Mouse (Mus musculus) kidney, postnatal 0 days (tissue): ENCODE results near the gene Tnip3. TPM values are rescaled to one million over a fixed set of nuclear protein-coding genes. Genes with fewer than 3 reads are reported as not detected.

ENCODE experiments used
- ATAC-seq: fragments of 200-750 bp; cut with Nextera tagmentation; replicated peaks from 2 replicates; pipeline ENCODE4 v1.8.0; 2017; ENCODE audit warnings: low read depth, moderate number of reproducible peaks, moderate TSS enrichment, moderate library complexity; ENCODE audit not compliant: low FRiP score
- DNase-seq: peaks from one replicate; pipeline ENCODE4 v3.0.0-alpha.2; 2016; ENCODE audit warnings: low spot score
- H3K27ac ChIP-seq: fragments of 300-500 bp; sonication (generic); 2 replicates; pipeline ENCODE4 v1.5.1; 2014; ENCODE audit warnings: mild to moderate bottlenecking
- H3K27me3 ChIP-seq: fragments of 300-500 bp; sonication (generic); 2 replicates; pipeline ENCODE4 v1.6.1; 2014; ENCODE audit warnings: low read length, mixed read lengths; ENCODE audit not compliant: insufficient read depth
- H3K36me3 ChIP-seq: fragments of 300-500 bp; sonication (generic); 2 replicates; pipeline ENCODE4 v1.6.1; 2014; ENCODE audit warnings: low read length, mixed read lengths; ENCODE audit not compliant: insufficient read depth
- H3K4me1 ChIP-seq: fragments of 300-500 bp; sonication (generic); replicated peaks from 2 replicates; pipeline ENCODE4 v1.6.1; 2014; ENCODE audit warnings: antibody characterized with exemption, low read length, mixed read lengths; ENCODE audit not compliant: insufficient read depth
- H3K4me2 ChIP-seq: fragments of 300-500 bp; sonication (generic); 2 replicates; pipeline ENCODE4 v1.6.1; 2014; ENCODE audit warnings: mild to moderate bottlenecking, low read length, moderate library complexity, mixed read lengths
- H3K4me3 ChIP-seq: fragments of 300-500 bp; sonication (generic); replicated peaks from 2 replicates; pipeline ENCODE4 v1.5.1; 2014; ENCODE audit warnings: low read depth, low read length
- H3K9ac ChIP-seq: fragments of 300-500 bp; sonication (generic); 2 replicates; pipeline ENCODE4 v1.6.1; 2014; ENCODE audit warnings: low read depth, low read length
- H3K9me3 ChIP-seq: fragments of 300-500 bp; sonication (generic); replicated peaks from 2 replicates; pipeline ENCODE4 v1.6.1; 2016; ENCODE audit warnings: low read length, inconsistent platforms, mixed read lengths
- CTCF ChIP-seq: IDR thresholded peaks from 2 replicates; pipeline ENCODE4 v1.5.1; 2016; ENCODE audit warnings: antibody characterized with exemption, low read depth, mild to moderate bottlenecking, moderate library complexity
- WGBS: fragments of 180-500 bp; shearing (Covaris S2); extraction: QIAGEN DNeasy Blood & Tissue Kit; methylation state at CpG from one replicate; pipeline ENCODE4 v1.1.7; 2014; 5-methylcytosine and 5-hydroxymethylcytosine counted together
- polyA plus RNA-seq: library from polyadenylated mRNA; unstranded; fragments of >200 nt; fragmentation: Nextera tagmentation; extraction: Ambion mirVana; gene quantifications from 2 replicates; pipeline ENCODE4 v1.2.1, GENCODE M21; 2015

The Tnip3 gene
- polyA plus RNA-seq, 1 experiment from 2014 or later = 0.16 TPM

DNA sequence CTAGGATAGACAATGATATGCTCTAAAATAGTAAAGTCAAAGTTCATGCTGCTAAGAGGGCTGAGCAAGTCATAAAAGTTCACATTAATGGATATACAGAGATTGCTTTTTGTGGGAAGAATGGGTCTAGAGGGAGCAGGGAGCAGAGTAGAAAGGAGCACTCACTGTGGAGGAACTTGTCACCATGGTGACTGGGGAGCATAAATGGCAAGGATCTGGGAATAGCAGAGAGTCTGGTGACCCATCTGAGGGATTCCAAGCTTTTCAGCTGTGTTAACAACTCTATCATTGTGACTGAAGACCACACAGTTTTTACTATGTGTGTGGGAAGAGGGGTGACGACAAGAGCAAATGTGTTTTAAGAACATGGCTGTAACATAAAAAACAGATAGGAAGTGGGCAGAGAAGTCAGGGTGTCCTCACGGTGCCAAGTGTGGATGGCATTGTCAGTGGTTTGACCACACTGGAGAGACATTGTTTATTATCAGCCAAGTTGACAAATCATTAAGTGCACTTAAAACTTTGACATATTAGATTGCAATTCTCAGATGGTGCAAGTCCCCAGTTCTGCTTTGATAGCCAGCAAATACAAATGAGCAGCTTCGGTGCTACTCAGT, 6.2 kb downstream of the Tnip3 start:
- ATAC-seq = no peak
- TF ChIP-seq CTCF = no peak
- H3K27me3 ChIP-seq = no peaks in the 10 kb centered on the region
- H3K27ac ChIP-seq = no peak overlapping the region
- WGBS = 66% methylated on average over 3 of the region's 3 CpGs
- no peak overlapping the region for H3K4me3 ChIP-seq
- H3K36me3 ChIP-seq = no peaks in the 10 kb centered on the region
- no peak for DNase-seq
- no peaks in the 10 kb centered on the region for H3K9me3 ChIP-seq
- H3K4me2 ChIP-seq = no peak overlapping the region
- H3K9ac ChIP-seq = no peak overlapping the region
- H3K4me1 ChIP-seq = no peaks in the 10 kb centered on the region

DNA sequence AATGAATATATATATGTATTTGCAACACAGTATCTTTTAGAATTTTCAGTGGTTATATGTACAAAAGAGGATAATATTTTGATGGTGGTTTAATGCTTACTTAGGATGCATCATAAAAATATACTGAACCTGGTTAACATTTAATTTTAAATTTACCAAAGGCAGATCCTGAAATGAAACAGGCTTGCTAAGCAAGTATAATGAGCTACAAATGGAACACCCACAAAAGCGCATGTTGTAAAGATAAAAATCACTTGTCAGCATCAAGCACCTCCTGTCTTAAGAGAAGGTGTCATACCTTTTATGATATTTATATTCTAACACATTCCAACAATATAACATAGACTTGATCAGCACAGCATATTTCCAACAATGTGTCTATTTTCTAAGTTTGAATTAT, 8.6 kb downstream of the Tnip3 start:
- H3K4me3 ChIP-seq = no peak overlapping the region
- no peaks in the 10 kb centered on the region for H3K27me3 ChIP-seq
- H3K4me1 ChIP-seq = no peaks in the 10 kb centered on the region
- no peak overlapping the region for H3K4me2 ChIP-seq
- no peak for TF ChIP-seq CTCF
- no peak overlapping the region for H3K27ac ChIP-seq
- H3K9me3 ChIP-seq = no peaks in the 10 kb centered on the region
- H3K9ac ChIP-seq = no peak overlapping the region
- no peaks in the 10 kb centered on the region for H3K36me3 ChIP-seq
- no peak for ATAC-seq
- 91% methylated on average over 1 of the region's 1 CpGs for WGBS
- DNase-seq = no peak

DNA sequence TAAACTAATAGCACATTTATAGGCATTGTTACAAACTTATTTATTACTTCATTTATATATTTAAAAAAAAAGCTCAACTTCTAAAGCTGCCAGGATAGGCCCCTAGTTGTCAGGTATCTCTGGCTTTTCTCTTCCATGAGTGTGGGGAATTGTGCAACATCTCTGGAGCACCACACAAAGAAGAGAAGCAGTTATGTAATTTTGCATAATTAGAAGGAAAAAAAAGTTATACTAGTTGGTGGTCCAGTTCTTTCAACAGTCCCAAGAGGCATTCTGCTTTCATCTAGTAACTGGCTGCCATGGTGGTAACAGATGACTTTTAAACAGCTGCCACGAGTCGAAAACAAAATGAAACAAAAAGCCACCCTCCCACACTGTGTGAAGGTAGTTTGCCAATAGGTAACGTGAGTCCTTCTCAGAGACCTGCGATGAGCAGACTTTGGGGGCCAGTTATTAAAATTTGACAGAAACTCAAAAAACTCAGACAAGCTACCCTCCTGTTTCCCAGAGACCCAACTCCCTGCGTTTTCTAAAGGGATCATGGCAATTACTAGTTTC, 12.3 kb downstream of the Tnip3 start:
- ATAC-seq (no peak), DNase-seq (no peak)
- TF ChIP-seq CTCF = no peak

GRCm38 (mm10) chr6:65538022-65538652, 13.0 kb downstream of the Tnip3 start:
- H3K4me3 ChIP-seq = no peak overlapping the region
- 69% methylated on average over 9 of the region's 9 CpGs for WGBS

More for the DNA sequence above, 12.3 kb downstream of the Tnip3 start:
- Histone ChIP-seq H3K4me3 (no peak overlapping the region), H3K4me2 (no peak overlapping the region), H3K9me3 (no peaks in the 10 kb centered on the region), H3K27ac (no peak overlapping the region), H3K4me1 (no peaks in the 10 kb centered on the region), H3K36me3 (no peaks in the 10 kb centered on the region), H3K27me3 (no peaks in the 10 kb centered on the region), H3K9ac (no peak overlapping the region)
- 38% methylated on average over 5 of the region's 5 CpGs for WGBS

GRCm38 (mm10) chr6:65538921-65539320, 13.8 kb downstream of the Tnip3 start:
- ATAC-seq (no peak), DNase-seq (no peak)
- 68% methylated on average over 3 of the region's 3 CpGs for WGBS
- Histone ChIP-seq H3K27me3 (no peaks in the 10 kb centered on the region), H3K36me3 (no peaks in the 10 kb centered on the region), H3K27ac (no peak overlapping the region), H3K9me3 (no peaks in the 10 kb centered on the region), H3K4me2 (no peak overlapping the region), H3K9ac (no peak overlapping the region), H3K4me3 (no peak overlapping the region), H3K4me1 (no peaks in the 10 kb centered on the region)
- no peak for TF ChIP-seq CTCF

More at GRCm38 (mm10) chr6:65538022-65538652, 13.0 kb downstream of the Tnip3 start:
- DNase-seq (no peak), ATAC-seq (no peak)
- H3K4me1 ChIP-seq = no peaks in the 10 kb centered on the region
- no peak for TF ChIP-seq CTCF
- no peaks in the 10 kb centered on the region for H3K36me3 ChIP-seq
- H3K27ac ChIP-seq = no peak overlapping the region
- H3K27me3 ChIP-seq = no peaks in the 10 kb centered on the region
- H3K4me2 ChIP-seq = no peak overlapping the region
- H3K9me3 ChIP-seq = no peaks in the 10 kb centered on the region
- H3K9ac ChIP-seq = no peak overlapping the region

DNA sequence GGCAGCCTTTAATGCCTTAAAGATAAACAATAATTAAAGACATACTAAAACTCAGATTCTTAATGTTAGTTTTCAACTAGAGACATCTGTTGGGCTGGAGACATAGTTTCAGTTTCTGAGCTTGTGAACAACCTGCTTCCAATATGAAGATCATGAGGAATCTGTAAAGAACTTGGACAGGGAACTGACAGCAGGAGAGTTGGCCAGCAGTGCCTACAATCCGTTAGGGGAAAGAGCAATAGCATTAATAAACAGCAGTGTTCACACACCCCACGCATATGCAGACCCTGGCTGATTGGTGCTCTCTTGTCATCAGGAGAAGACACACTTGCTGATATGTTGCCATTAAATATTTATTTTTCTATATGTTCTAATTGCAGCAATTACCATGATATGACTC, 15.0 kb downstream of the Tnip3 start:
- WGBS = 56% methylated on average over 2 of the region's 2 CpGs
- ATAC-seq = no peak
- Histone ChIP-seq H3K4me1 (no peaks in the 10 kb centered on the region), H3K4me3 (no peak overlapping the region), H3K27me3 (no peaks in the 10 kb centered on the region), H3K4me2 (no peak overlapping the region), H3K9me3 (no peaks in the 10 kb centered on the region), H3K27ac (no peak overlapping the region), H3K9ac (no peak overlapping the region), H3K36me3 (no peaks in the 10 kb centered on the region)
- no peak for DNase-seq
- no peak for TF ChIP-seq CTCF
